Mouse (Mus musculus): ENCODE measurements at regions not wholly inside any gene's neighbourhood (a gene's known extent, or its start where the extent isn't known, plus 50 kb on each side); places are given as distances from the start of the nearest gene placed in this dataset.

- no peak for DNase-seq (ENCODE audit: low read depth, low spot score)
These were observed 110.9 kb downstream of the Cenpc1 start for GRCm38 (mm10) chr5:85954526-85954925.

- peak; percentile 65 for DNase-seq (ENCODE audit: low read depth, low spot score)
These were observed 128.6 kb downstream of the Cenpc1 start for GRCm38 (mm10) chr5:85936667-85937314.

GRCm38 (mm10) chr5:85918288-85918687, 147.1 kb downstream of the Cenpc1 start:
- DNase-seq (ENCODE audit: low read depth, low spot score) = no peak

- DNase-seq (ENCODE audit: low read depth, low spot score) = no peak
These were observed 150.4 kb downstream of the Cenpc1 start for GRCm38 (mm10) chr5:85915000-85915399.

GRCm38 (mm10) chr5:85896452-85896851, 168.9 kb downstream of the Cenpc1 start:
- DNase-seq (ENCODE audit: low read depth, low spot score) = no peak

- DNase-seq (ENCODE audit: low read depth, low spot score) = no peak
These were observed 169.6 kb downstream of the Cenpc1 start for GRCm38 (mm10) chr5:85895814-85896213.

GRCm38 (mm10) chr5:85870311-85870710, 195.1 kb downstream of the Cenpc1 start:
- no peak for DNase-seq (ENCODE audit: low read depth, low spot score)

GRCm38 (mm10) chr5:85832556-85832955, 232.8 kb downstream of the Cenpc1 start:
- no peak for DNase-seq (ENCODE audit: low read depth, low spot score)

- DNase-seq (ENCODE audit: low read depth, low spot score) = no peak
These were observed 269.7 kb downstream of the Cenpc1 start for GRCm38 (mm10) chr5:85795531-85796197.

GRCm38 (mm10) chr5:85793148-85793547, 272.2 kb downstream of the Cenpc1 start:
- DNase-seq (ENCODE audit: low read depth, low spot score) = no peak

- DNase-seq (ENCODE audit: low read depth, low spot score) = peak; percentile 65
These were observed 284.5 kb downstream of the Cenpc1 start for GRCm38 (mm10) chr5:85780730-85781454.

- no peak for DNase-seq (ENCODE audit: low read depth, low spot score)
These were observed 285.4 kb downstream of the Cenpc1 start for GRCm38 (mm10) chr5:85780017-85780416.

- DNase-seq (ENCODE audit: low read depth, low spot score) = no peak
These were observed 286.2 kb downstream of the Cenpc1 start for GRCm38 (mm10) chr5:85779205-85779604.

- no peak for DNase-seq (ENCODE audit: low read depth, low spot score)
These were observed 292.7 kb downstream of the Cenpc1 start for GRCm38 (mm10) chr5:85772660-85773059.

- DNase-seq (ENCODE audit: low read depth, low spot score) = no peak
These were observed 293.3 kb downstream of the Cenpc1 start for GRCm38 (mm10) chr5:85772086-85772485.

- no peak for DNase-seq (ENCODE audit: low read depth, low spot score)
These were observed 298.2 kb downstream of the Cenpc1 start for GRCm38 (mm10) chr5:85767157-85767556.

GRCm38 (mm10) chr5:85756716-85757115, 308.7 kb downstream of the Cenpc1 start:
- no peak for DNase-seq (ENCODE audit: low read depth, low spot score)

- no peak for DNase-seq (ENCODE audit: low read depth, low spot score)
These were observed 311.2 kb downstream of the Cenpc1 start for GRCm38 (mm10) chr5:85754227-85754626.

GRCm38 (mm10) chr5:85753109-85753508, 312.3 kb downstream of the Cenpc1 start:
- DNase-seq (ENCODE audit: low read depth, low spot score) = no peak

GRCm38 (mm10) chr5:85751649-85752048, 313.7 kb downstream of the Cenpc1 start:
- no peak for DNase-seq (ENCODE audit: low read depth, low spot score)

GRCm38 (mm10) chr5:85750893-85751292, 314.5 kb downstream of the Cenpc1 start:
- no peak for DNase-seq (ENCODE audit: low read depth, low spot score)

GRCm38 (mm10) chr5:85729613-85730012, 335.8 kb downstream of the Cenpc1 start:
- DNase-seq (ENCODE audit: low read depth, low spot score) = no peak

- DNase-seq (ENCODE audit: low read depth, low spot score) = no peak
These were observed 358.0 kb downstream of the Cenpc1 start for GRCm38 (mm10) chr5:85707345-85707744.
